Mouse (Mus musculus): ENCODE measurements around the gene Tspan5. TPM values are rescaled to one million over a fixed set of nuclear protein-coding genes. Genes with fewer than 3 reads are reported as not detected.
A peak's percentile ranks its signal among the peaks of the same experiment; 100 is the strongest.

The Tspan5 gene
- polyA plus RNA-seq, 1 experiment from 2014 or later = 25.6 TPM

DNA sequence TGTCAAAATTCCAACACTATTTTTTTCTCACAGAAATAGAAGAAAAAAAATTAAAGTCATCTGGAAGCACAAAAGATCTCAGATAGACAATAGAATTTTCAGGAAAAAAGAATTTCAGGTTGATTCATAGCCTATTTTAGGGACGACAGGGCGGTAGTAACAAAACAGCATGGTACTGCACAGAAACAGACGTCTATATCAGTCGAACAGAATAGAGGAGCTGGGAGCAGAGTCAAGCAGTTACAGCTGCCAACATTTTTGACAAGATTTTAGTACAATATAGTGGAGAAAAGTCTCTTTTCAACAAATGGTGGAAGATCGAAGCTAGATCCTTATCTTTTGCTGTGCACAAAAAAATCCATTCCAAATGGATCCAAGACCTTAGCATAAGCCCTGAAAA, 144.1 kb downstream of the Tspan5 start:
- Histone ChIP-seq H3K36me3 (no peaks in the 10 kb centered on the region), H3K4me2 (no peak overlapping the region), H3K27ac (no peak overlapping the region), H3K27me3 (no peaks in the 10 kb centered on the region), H3K9me3 (no peaks in the 10 kb centered on the region), H3K4me1 (replicated peaks) (peaks cover 8% of the 10 kb centered on the region), H3K9ac (replicated peaks) (no peak overlapping the region), H3K4me3 (replicated peaks) (no peak overlapping the region)
- 87% methylated on average over 5 of the region's 5 CpGs for WGBS
- ATAC-seq (ENCODE audit: insufficient number of reproducible peaks, insufficient read depth, low FRiP score, low TSS enrichment, low read depth) = no peak

DNA sequence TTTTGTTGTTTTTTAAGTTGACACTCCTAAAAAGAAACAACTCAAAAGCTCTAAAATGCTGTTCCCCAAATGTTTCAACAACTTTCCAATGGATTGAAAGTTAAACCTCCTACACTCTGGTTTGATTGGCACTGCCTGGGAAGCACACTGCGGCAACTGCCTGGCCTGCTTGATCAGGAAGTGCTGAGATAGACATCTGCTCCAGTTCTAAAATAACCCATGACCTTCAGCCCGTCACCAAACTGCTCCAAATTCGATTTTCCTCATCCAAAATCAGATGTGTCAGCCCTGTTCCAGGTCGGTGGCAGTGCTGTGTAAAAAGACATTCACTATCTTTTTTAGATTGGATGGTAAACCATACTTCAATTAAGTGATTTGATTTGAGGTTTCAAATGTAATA, 147.2 kb downstream of the Tspan5 start:
- Histone ChIP-seq H3K4me3 (replicated peaks) (no peak overlapping the region), H3K27ac (no peak overlapping the region), H3K36me3 (no peaks in the 10 kb centered on the region), H3K4me1 (replicated peaks) (peaks cover 16% of the 10 kb centered on the region), H3K4me2 (no peak overlapping the region), H3K9ac (replicated peaks) (no peak overlapping the region), H3K9me3 (no peaks in the 10 kb centered on the region), H3K27me3 (no peaks in the 10 kb centered on the region)
- no peak for ATAC-seq (ENCODE audit: insufficient number of reproducible peaks, insufficient read depth, low FRiP score, low TSS enrichment, low read depth)
- 66% methylated on average over 4 of the region's 4 CpGs for WGBS

GRCm38 (mm10) chr3:138889769-138890295, 147.8 kb downstream of the Tspan5 start:
- peaks cover 16% of the 10 kb centered on the region for H3K4me1 ChIP-seq (replicated peaks)
- no peaks in the 10 kb centered on the region for H3K36me3 ChIP-seq
- H3K4me2 ChIP-seq = no peak overlapping the region
- no peak overlapping the region for H3K9ac ChIP-seq (replicated peaks)
- 71% methylated on average over 10 of the region's 10 CpGs for WGBS
- no peaks in the 10 kb centered on the region for H3K9me3 ChIP-seq
- H3K27me3 ChIP-seq = no peaks in the 10 kb centered on the region
- H3K27ac ChIP-seq = no peak overlapping the region
- no peak overlapping the region for H3K4me3 ChIP-seq (replicated peaks)
- no peak for ATAC-seq (ENCODE audit: insufficient number of reproducible peaks, insufficient read depth, low FRiP score, low TSS enrichment, low read depth)

- no peak for ATAC-seq (ENCODE audit: insufficient number of reproducible peaks, insufficient read depth, low FRiP score, low TSS enrichment, low read depth)
- Histone ChIP-seq H3K27me3 (no peaks in the 10 kb centered on the region), H3K4me1 (replicated peaks) (peaks cover 16% of the 10 kb centered on the region), H3K4me2 (no peak overlapping the region), H3K27ac (no peak overlapping the region), H3K9ac (replicated peaks) (no peak overlapping the region), H3K9me3 (no peaks in the 10 kb centered on the region), H3K36me3 (peaks cover 18% of the 10 kb centered on the region), H3K4me3 (replicated peaks) (no peak overlapping the region)
- WGBS = 25% methylated on average over 5 of the region's 5 CpGs
Observed at GRCm38 (mm10) chr3:138893520-138893919, 151.5 kb downstream of the Tspan5 start.

- no peak overlapping the region for H3K4me3 ChIP-seq (replicated peaks)
- no peak overlapping the region for H3K4me2 ChIP-seq
- H3K4me1 ChIP-seq (replicated peaks) = peaks cover 9% of the 10 kb centered on the region
- 80% methylated on average over 11 of the region's 11 CpGs for WGBS
- no peaks in the 10 kb centered on the region for H3K27me3 ChIP-seq
- no peak overlapping the region for H3K9ac ChIP-seq (replicated peaks)
- H3K36me3 ChIP-seq = peaks cover 33% of the 10 kb centered on the region
- ATAC-seq (ENCODE audit: insufficient number of reproducible peaks, insufficient read depth, low FRiP score, low TSS enrichment, low read depth) = no peak
- no peak overlapping the region for H3K27ac ChIP-seq
- no peaks in the 10 kb centered on the region for H3K9me3 ChIP-seq
Observed at GRCm38 (mm10) chr3:138897500-138897899, 155.5 kb downstream of the Tspan5 start.

DNA sequence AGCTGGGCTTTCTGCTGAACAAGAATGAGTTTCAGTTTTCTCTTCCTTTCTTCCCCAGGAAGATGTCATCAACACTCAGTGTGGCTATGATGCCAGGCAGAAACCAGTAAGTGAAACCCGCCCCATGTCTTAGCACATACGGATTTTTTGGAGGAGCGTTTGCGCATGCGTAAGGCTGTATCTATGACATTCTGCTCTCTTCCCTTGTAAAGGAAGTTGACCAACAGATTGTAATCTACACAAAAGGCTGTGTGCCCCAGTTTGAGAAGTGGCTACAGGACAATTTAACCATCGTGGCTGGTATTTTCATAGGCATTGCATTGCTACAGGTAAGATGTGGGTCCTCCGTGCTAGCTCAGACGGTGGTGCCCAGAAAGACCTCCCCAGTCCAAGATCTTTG, 156.1 kb downstream of the Tspan5 start:
- 94% methylated on average over 8 of the region's 8 CpGs for WGBS
- no peak overlapping the region for H3K9ac ChIP-seq (replicated peaks)
- H3K4me3 ChIP-seq (replicated peaks) = no peak overlapping the region
- H3K27me3 ChIP-seq = no peaks in the 10 kb centered on the region
- H3K4me1 ChIP-seq (replicated peaks) = peaks cover 8% of the 10 kb centered on the region
- H3K36me3 ChIP-seq = peaks cover 36% of the 10 kb centered on the region
- ATAC-seq (ENCODE audit: insufficient number of reproducible peaks, insufficient read depth, low FRiP score, low TSS enrichment, low read depth) = no peak
- H3K4me2 ChIP-seq = no peak overlapping the region
- H3K27ac ChIP-seq = no peak overlapping the region
- H3K9me3 ChIP-seq = no peaks in the 10 kb centered on the region

GRCm38 (mm10) chr3:138900571-138901141, 158.7 kb downstream of the Tspan5 start:
- peaks cover 8% of the 10 kb centered on the region for H3K4me1 ChIP-seq (replicated peaks)
- ATAC-seq (ENCODE audit: insufficient number of reproducible peaks, insufficient read depth, low FRiP score, low TSS enrichment, low read depth) = no peak
- H3K27ac ChIP-seq = no peak overlapping the region
- H3K9ac ChIP-seq (replicated peaks) = no peak overlapping the region
- no peak overlapping the region for H3K4me3 ChIP-seq (replicated peaks)
- H3K4me2 ChIP-seq = no peak overlapping the region
- H3K27me3 ChIP-seq = no peaks in the 10 kb centered on the region
- H3K9me3 ChIP-seq = no peaks in the 10 kb centered on the region
- 90% methylated on average over 9 of the region's 9 CpGs for WGBS
- peaks cover 36% of the 10 kb centered on the region for H3K36me3 ChIP-seq

- H3K4me3 ChIP-seq (replicated peaks) = no peak overlapping the region
- ATAC-seq (ENCODE audit: insufficient number of reproducible peaks, insufficient read depth, low FRiP score, low TSS enrichment, low read depth) = no peak
- peak overlapping the region; percentile 68 for H3K27ac ChIP-seq
- peaks cover 23% of the 10 kb centered on the region for H3K4me1 ChIP-seq (replicated peaks)
- H3K9ac ChIP-seq (replicated peaks) = no peak overlapping the region
- 0 out of 2 replicates have a peak, but pooled peaks cover 6% of the 10 kb centered on the region for H3K36me3 ChIP-seq
- H3K4me2 ChIP-seq = no peak overlapping the region
- H3K27me3 ChIP-seq = no peaks in the 10 kb centered on the region
- WGBS = 59% methylated on average over 7 of the region's 7 CpGs
- no peaks in the 10 kb centered on the region for H3K9me3 ChIP-seq
Observed at GRCm38 (mm10) chr3:138905678-138906077, 163.7 kb downstream of the Tspan5 start.

DNA sequence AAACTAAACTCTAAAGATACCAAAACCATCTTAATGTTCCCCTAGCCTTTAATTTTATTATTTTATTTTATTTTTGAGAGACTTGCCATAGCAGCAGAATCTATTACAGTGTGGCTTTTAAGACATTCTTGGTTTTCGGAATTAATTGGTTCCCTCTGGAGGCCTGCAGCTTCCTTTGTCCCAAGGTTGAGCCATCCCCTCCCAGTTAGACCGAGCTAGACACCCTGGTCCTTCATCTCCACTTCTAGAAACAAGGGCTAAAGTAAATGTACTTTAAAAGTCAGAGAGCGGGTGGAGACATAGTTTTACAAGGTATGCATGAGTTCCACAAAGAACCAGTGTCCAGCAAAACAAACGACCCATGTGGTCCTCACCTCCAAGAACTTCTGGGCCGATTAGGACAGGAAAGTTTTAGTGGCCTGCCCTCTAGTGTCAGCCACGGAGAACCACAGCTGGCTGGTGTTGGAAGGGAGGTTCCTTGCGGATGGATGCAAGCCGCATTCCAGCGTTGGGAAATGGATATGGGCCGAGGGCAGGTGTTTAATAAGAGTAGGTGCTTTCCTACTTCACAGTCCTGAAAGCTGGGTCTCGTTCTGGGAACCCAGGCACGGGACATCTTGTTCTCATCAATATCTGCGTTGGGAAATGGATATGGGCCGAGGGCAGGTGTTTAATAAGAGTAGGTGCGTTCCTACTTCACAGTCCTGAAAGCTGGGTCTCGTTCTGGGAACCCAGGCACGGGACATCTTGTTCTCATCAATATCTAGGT, 164.3 kb downstream of the Tspan5 start:
- H3K9me3 ChIP-seq = no peaks in the 10 kb centered on the region
- H3K27me3 ChIP-seq = no peaks in the 10 kb centered on the region
- peak; percentile 69 for ATAC-seq (ENCODE audit: insufficient number of reproducible peaks, insufficient read depth, low FRiP score, low TSS enrichment, low read depth)
- WGBS = 19% methylated on average over 17 of the region's 17 CpGs
- no peak overlapping the region for H3K4me2 ChIP-seq
- no peak overlapping the region for H3K4me3 ChIP-seq (replicated peaks)
- peaks cover 23% of the 10 kb centered on the region for H3K4me1 ChIP-seq (replicated peaks)
- no peak overlapping the region for H3K9ac ChIP-seq (replicated peaks)
- peak overlapping the region; percentile 68 for H3K27ac ChIP-seq
- 0 out of 2 replicates have a peak, but pooled peaks cover 6% of the 10 kb centered on the region for H3K36me3 ChIP-seq

GRCm38 (mm10) chr3:138909313-138909712, 167.3 kb downstream of the Tspan5 start:
- 76% methylated on average over 2 of the region's 2 CpGs for WGBS
- ATAC-seq (ENCODE audit: insufficient number of reproducible peaks, insufficient read depth, low FRiP score, low TSS enrichment, low read depth) = no peak
- H3K27ac ChIP-seq = no peak overlapping the region
- H3K4me1 ChIP-seq (replicated peaks) = peaks cover 23% of the 10 kb centered on the region
- H3K4me2 ChIP-seq = no peak overlapping the region
- no peaks in the 10 kb centered on the region for H3K9me3 ChIP-seq
- no peaks in the 10 kb centered on the region for H3K36me3 ChIP-seq
- H3K9ac ChIP-seq (replicated peaks) = no peak overlapping the region
- no peaks in the 10 kb centered on the region for H3K27me3 ChIP-seq
- no peak overlapping the region for H3K4me3 ChIP-seq (replicated peaks)

DNA sequence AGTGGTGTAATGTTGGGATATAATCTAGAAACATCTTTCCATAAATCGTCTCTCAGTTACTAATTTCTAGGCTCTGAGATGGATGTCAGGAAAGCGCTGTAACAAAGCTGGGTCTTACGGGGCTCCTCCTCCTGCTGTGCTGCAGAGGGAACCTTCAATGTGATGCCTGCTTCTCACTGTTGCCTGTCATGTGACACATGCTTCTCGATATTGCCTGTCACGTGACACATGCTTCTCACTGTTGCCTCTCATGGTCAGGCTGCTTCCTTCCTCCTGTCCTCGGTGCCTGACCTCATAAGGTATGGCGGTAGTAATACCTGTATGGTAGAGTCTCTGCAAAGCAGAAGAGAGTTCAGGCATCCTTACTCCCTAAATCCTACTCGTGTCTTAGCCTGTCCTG, 170.5 kb downstream of the Tspan5 start:
- Histone ChIP-seq H3K36me3 (no peaks in the 10 kb centered on the region), H3K9ac (replicated peaks) (no peak overlapping the region), H3K4me1 (replicated peaks) (peaks cover 18% of the 10 kb centered on the region), H3K4me3 (replicated peaks) (no peak overlapping the region), H3K27me3 (no peaks in the 10 kb centered on the region), H3K27ac (no peak overlapping the region), H3K4me2 (no peak overlapping the region), H3K9me3 (no peaks in the 10 kb centered on the region)
- 87% methylated on average over 8 of the region's 8 CpGs for WGBS
- ATAC-seq (ENCODE audit: insufficient number of reproducible peaks, insufficient read depth, low FRiP score, low TSS enrichment, low read depth) = no peak

Measured in limb, embryonic 12.5 days (tissue).